Mouse (Mus musculus): ENCODE data around the gene Rnase9. TPM values are rescaled to one million over a fixed set of nuclear protein-coding genes. Genes with fewer than 3 reads are reported as not detected.

Rnase9 gene
- polyA plus RNA-seq, 1 experiment from 2014 or later = 0.14 TPM

DNA sequence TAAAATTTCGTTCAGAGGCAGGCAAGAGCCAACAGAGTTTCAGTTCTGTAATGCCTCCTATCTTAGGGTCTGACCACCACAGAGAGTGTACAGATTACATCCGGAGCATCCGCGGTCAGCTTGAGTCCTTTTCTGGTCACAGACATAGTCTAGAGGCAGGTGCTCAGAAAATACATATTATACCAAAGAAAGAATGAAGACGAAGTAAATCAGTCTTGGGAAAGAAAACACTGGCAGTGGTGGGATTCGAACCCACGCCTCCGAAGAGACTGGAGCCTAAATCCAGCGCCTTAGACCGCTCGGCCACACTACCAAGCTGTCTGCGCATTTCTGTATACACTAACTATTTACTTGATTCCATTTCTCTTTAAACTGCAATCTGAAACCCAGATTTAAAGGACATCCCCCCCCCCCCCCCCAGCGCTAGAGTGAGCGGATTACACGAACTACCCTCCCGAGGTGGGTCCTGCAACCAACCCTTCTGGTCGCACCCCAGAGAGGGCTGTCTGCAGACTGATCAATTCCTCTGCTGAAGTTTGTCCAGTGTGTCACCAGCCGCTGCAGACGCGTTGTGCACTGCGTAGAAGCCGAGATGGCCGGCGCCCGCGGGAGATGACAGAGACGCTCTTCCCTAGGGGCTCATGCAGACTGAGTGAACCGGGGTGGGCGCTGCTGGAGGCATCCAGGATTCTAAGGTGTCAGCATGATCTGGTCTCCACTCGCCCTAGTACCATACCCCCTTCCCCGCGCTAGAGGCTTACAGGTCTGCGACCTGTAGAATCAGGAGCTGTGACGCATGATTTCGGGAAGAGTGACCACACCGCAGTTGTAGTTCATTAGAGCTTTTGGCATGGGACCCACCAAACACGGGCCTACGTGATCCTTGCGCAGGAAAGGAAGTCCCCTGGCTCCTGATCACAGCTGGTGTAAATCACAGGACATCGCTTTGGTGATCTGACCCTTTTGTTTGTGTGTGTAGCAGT, 41.2 kb upstream of the Rnase9 start:
- no peaks in the 10 kb centered on the region for H3K9me3 ChIP-seq (ENCODE audit: low read length)
- H3K4me3 ChIP-seq (ENCODE audit: low read length) = peak overlapping the region; percentile 67
- peak overlapping the region; percentile 67 for H3K9ac ChIP-seq (replicated peaks; ENCODE audit: low read length)
- peak overlapping the region; percentile 83 for H3K4me2 ChIP-seq (replicated peaks; ENCODE audit: low read depth, low read length)
- no peaks in the 10 kb centered on the region for H3K36me3 ChIP-seq (ENCODE audit: insufficient read depth, low read length)
- peak; percentile 86 for ATAC-seq (ENCODE audit: low FRiP score, low TSS enrichment)
- peaks cover 11% of the 10 kb centered on the region for H3K27me3 ChIP-seq (ENCODE audit: insufficient read depth, low read length)
- H3K4me1 ChIP-seq (ENCODE audit: insufficient read depth, low read length) = peaks cover 7% of the 10 kb centered on the region; the same call in 1 of the 2 replicates
- WGBS = 3% methylated on average over 40 of the region's 40 CpGs
- no peak overlapping the region for H3K27ac ChIP-seq (ENCODE audit: low read length)

DNA sequence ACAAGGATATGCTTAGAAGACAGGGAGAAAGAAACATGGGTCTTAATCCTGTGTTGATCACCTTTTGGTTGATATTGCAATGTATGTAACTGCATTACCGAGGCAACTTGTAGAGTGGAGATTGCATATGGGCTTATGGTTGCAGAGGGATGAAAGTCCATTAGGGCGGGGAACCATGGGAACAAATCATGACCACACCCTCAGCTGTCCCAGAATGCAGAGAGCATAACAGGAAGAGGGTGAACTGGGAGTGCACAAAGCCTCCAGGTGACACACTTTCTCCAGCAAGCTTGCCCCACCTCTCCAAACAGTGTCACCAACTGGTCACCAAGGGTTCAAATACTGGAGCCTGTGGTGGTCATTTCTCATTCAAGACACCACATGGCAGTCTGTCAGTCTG, 39.4 kb upstream of the Rnase9 start:
- Histone ChIP-seq H3K4me2 (replicated peaks; ENCODE audit: low read depth, low read length) (no peak overlapping the region), H3K36me3 (ENCODE audit: insufficient read depth, low read length) (no peaks in the 10 kb centered on the region), H3K4me1 (ENCODE audit: insufficient read depth, low read length) (peaks cover 7% of the 10 kb centered on the region; the same call in 1 of the 2 replicates), H3K9ac (replicated peaks; ENCODE audit: low read length) (no peak overlapping the region), H3K27me3 (ENCODE audit: insufficient read depth, low read length) (peaks cover 11% of the 10 kb centered on the region), H3K4me3 (ENCODE audit: low read length) (no peak overlapping the region), H3K9me3 (ENCODE audit: low read length) (no peaks in the 10 kb centered on the region), H3K27ac (ENCODE audit: low read length) (no peak overlapping the region)
- 93% methylated on average over 2 of the region's 2 CpGs for WGBS
- ATAC-seq (ENCODE audit: low FRiP score, low TSS enrichment) = no peak

DNA sequence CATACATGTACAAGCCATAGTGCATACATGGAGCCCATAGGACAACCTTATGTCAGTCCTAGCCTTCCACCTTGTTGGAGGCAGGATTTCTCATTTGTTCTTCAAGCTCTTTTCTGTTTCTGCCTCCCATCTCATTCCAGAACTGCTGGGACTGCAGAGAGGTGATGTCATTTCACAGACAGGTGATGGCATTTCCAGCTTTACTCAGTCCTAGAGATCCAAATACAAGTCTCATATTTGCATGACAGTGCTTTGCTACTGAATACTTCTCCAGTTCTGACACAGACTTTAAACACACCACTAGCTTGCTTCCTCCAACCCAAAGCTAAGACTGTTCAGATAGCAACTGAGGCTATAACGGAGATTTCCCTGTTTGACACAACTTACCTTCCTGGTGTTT, 37.5 kb upstream of the Rnase9 start:
- H3K4me2 ChIP-seq (replicated peaks; ENCODE audit: low read depth, low read length) = no peak overlapping the region
- 85% methylated on average over 1 of the region's 1 CpGs for WGBS

GRCm38 (mm10) chr14:51074335-51074734, 32.7 kb upstream of the Rnase9 start, which contains the start of gene Olfr750:
Gene Olfr750, minus strand, starts transcription at chr14:51074435.
- H3K4me1 ChIP-seq (ENCODE audit: insufficient read depth, low read length) = no peaks in the 10 kb centered on the region
- H3K4me3 ChIP-seq (ENCODE audit: low read length) = no peak within 1 kb of the TSS
- no peak within 1 kb of the TSS for H3K4me2 ChIP-seq (replicated peaks; ENCODE audit: low read depth, low read length)
- H3K27ac ChIP-seq (ENCODE audit: low read length) = no peak within 1 kb of the TSS
- no peak for ATAC-seq (ENCODE audit: low FRiP score, low TSS enrichment)
- H3K9me3 ChIP-seq (ENCODE audit: low read length) = no peaks in the 10 kb centered on the region
- peaks cover 3% of the 10 kb centered on the region; the same call in 1 of the 2 replicates for H3K27me3 ChIP-seq (ENCODE audit: insufficient read depth, low read length)
- no peak within 1 kb of the TSS for H3K9ac ChIP-seq (replicated peaks; ENCODE audit: low read length)
- no peaks in the 10 kb centered on the region for H3K36me3 ChIP-seq (ENCODE audit: insufficient read depth, low read length)
- 81% methylated on average over 3 of the region's 3 CpGs for WGBS

More for the DNA sequence above, 37.5 kb upstream of the Rnase9 start:
- Histone ChIP-seq H3K9me3 (ENCODE audit: low read length) (no peaks in the 10 kb centered on the region), H3K9ac (replicated peaks; ENCODE audit: low read length) (no peak overlapping the region), H3K4me3 (ENCODE audit: low read length) (no peak overlapping the region), H3K27ac (ENCODE audit: low read length) (no peak overlapping the region), H3K36me3 (ENCODE audit: insufficient read depth, low read length) (no peaks in the 10 kb centered on the region), H3K4me1 (ENCODE audit: insufficient read depth, low read length) (peaks cover 7% of the 10 kb centered on the region; the same call in 1 of the 2 replicates), H3K27me3 (ENCODE audit: insufficient read depth, low read length) (peaks cover 12% of the 10 kb centered on the region)
- no peak for ATAC-seq (ENCODE audit: low FRiP score, low TSS enrichment)

DNA sequence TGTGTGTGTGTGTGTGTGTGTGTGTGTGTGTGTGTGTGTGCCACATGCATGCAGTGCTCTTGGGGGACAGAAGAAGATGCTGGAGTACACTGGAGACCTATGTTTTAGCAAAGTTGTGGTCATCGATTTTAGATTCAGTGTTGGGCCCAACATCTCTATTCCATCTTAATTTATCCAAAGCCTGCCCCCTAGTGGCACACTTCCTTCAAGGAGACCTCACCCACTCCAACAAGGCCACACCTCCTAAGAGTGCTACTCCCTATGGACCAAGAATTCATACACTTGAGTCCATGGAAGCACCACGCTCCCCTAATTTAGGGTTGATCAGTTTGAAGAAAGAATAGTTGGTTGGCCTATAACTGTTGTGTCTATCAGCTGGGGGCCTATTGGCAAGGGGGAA, 27.9 kb upstream of the Rnase9 start:
- Histone ChIP-seq H3K27me3 (ENCODE audit: insufficient read depth, low read length) (no peaks in the 10 kb centered on the region), H3K27ac (ENCODE audit: low read length) (no peak overlapping the region), H3K4me3 (ENCODE audit: low read length) (no peak overlapping the region), H3K36me3 (ENCODE audit: insufficient read depth, low read length) (no peaks in the 10 kb centered on the region), H3K4me1 (ENCODE audit: insufficient read depth, low read length) (no peaks in the 10 kb centered on the region), H3K9me3 (ENCODE audit: low read length) (no peaks in the 10 kb centered on the region), H3K9ac (replicated peaks; ENCODE audit: low read length) (no peak overlapping the region), H3K4me2 (replicated peaks; ENCODE audit: low read depth, low read length) (no peak overlapping the region)
- 93% methylated on average over 2 of the region's 2 CpGs for WGBS
- no peak for ATAC-seq (ENCODE audit: low FRiP score, low TSS enrichment)

DNA sequence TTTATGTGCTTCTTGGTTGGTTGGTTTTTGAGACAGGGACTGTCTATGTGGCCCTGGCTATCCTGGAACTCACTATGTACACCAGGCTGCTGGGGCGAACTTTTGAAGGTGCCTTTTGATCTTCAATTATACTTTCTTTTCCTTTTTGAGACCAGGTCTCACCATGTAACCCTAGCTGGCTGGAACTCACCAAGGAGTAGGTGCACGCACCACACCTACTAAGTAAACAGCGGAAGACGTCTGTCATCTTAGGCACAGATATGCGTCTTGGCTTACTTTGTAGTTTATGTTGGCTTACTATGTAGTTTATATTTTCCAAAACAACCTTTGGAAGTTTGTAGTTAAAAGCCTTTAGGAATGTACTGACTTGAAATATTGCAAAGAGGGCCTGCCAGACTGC, 27.3 kb upstream of the Rnase9 start:
- H3K27me3 ChIP-seq (ENCODE audit: insufficient read depth, low read length) = no peaks in the 10 kb centered on the region
- H3K9ac ChIP-seq (replicated peaks; ENCODE audit: low read length) = no peak overlapping the region
- no peaks in the 10 kb centered on the region for H3K36me3 ChIP-seq (ENCODE audit: insufficient read depth, low read length)
- no peaks in the 10 kb centered on the region for H3K4me1 ChIP-seq (ENCODE audit: insufficient read depth, low read length)
- 52% methylated on average over 5 of the region's 5 CpGs for WGBS
- H3K9me3 ChIP-seq (ENCODE audit: low read length) = no peaks in the 10 kb centered on the region
- H3K4me3 ChIP-seq (ENCODE audit: low read length) = no peak overlapping the region
- no peak for ATAC-seq (ENCODE audit: low FRiP score, low TSS enrichment)
- no peak overlapping the region for H3K27ac ChIP-seq (ENCODE audit: low read length)
- no peak overlapping the region for H3K4me2 ChIP-seq (replicated peaks; ENCODE audit: low read depth, low read length)

DNA sequence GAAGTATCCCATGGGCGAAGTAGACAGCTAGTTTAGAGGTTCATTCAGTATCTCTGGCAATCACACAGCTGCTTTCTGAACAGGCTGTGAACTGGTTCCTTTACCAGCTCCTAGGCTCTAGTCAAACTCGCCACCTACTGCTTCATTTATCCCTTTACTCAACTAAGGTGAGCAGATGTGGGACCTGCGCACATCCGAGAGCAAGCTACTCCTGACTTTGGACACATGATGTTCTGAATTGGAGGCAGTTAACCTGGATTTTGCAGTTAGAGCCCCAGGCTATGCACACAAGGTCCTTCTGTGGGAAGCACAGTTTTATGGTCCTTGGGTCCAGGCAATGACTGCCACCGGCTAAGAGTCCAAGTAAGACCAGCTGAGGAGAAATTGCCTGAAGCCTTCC, 19.1 kb upstream of the Rnase9 start:
- H3K27ac ChIP-seq (ENCODE audit: low read length) = no peak overlapping the region
- WGBS = 91% methylated on average over 5 of the region's 5 CpGs
- H3K27me3 ChIP-seq (ENCODE audit: insufficient read depth, low read length) = no peaks in the 10 kb centered on the region
- H3K4me2 ChIP-seq (replicated peaks; ENCODE audit: low read depth, low read length) = no peak overlapping the region
- H3K4me1 ChIP-seq (ENCODE audit: insufficient read depth, low read length) = peaks cover 14% of the 10 kb centered on the region
- no peak overlapping the region for H3K4me3 ChIP-seq (ENCODE audit: low read length)
- H3K9ac ChIP-seq (replicated peaks; ENCODE audit: low read length) = no peak overlapping the region
- H3K9me3 ChIP-seq (ENCODE audit: low read length) = no peaks in the 10 kb centered on the region
- H3K36me3 ChIP-seq (ENCODE audit: insufficient read depth, low read length) = no peaks in the 10 kb centered on the region
- no peak for ATAC-seq (ENCODE audit: low FRiP score, low TSS enrichment)

GRCm38 (mm10) chr14:51057401-51057831, 15.7 kb upstream of the Rnase9 start, which contains the start of gene Rnase12:
Gene Rnase12, minus strand, starts transcription at chr14:51057661.
- peaks cover 15% of the 10 kb centered on the region for H3K4me1 ChIP-seq (ENCODE audit: insufficient read depth, low read length)
- H3K36me3 ChIP-seq (ENCODE audit: insufficient read depth, low read length) = no peaks in the 10 kb centered on the region
- H3K4me3 ChIP-seq (ENCODE audit: low read length) = 0 out of 2 replicates have a peak within 1 kb of the TSS, but pooled peaks have one; percentile 1
- no peak within 1 kb of the TSS; the same call in 1 of the 2 replicates for H3K9ac ChIP-seq (replicated peaks; ENCODE audit: low read length)
- peak within 1 kb of the TSS; percentile 38 for H3K4me2 ChIP-seq (replicated peaks; ENCODE audit: low read depth, low read length)
- 24% methylated on average over 9 of the region's 9 CpGs for WGBS
- no peaks in the 10 kb centered on the region for H3K9me3 ChIP-seq (ENCODE audit: low read length)
- ATAC-seq (ENCODE audit: low FRiP score, low TSS enrichment) = peak; percentile 62; the same call in 1 of the 2 replicates
- no peaks in the 10 kb centered on the region for H3K27me3 ChIP-seq (ENCODE audit: insufficient read depth, low read length)
- H3K27ac ChIP-seq (ENCODE audit: low read length) = peak within 1 kb of the TSS; percentile 47; the same call in 1 of the 2 replicates

DNA sequence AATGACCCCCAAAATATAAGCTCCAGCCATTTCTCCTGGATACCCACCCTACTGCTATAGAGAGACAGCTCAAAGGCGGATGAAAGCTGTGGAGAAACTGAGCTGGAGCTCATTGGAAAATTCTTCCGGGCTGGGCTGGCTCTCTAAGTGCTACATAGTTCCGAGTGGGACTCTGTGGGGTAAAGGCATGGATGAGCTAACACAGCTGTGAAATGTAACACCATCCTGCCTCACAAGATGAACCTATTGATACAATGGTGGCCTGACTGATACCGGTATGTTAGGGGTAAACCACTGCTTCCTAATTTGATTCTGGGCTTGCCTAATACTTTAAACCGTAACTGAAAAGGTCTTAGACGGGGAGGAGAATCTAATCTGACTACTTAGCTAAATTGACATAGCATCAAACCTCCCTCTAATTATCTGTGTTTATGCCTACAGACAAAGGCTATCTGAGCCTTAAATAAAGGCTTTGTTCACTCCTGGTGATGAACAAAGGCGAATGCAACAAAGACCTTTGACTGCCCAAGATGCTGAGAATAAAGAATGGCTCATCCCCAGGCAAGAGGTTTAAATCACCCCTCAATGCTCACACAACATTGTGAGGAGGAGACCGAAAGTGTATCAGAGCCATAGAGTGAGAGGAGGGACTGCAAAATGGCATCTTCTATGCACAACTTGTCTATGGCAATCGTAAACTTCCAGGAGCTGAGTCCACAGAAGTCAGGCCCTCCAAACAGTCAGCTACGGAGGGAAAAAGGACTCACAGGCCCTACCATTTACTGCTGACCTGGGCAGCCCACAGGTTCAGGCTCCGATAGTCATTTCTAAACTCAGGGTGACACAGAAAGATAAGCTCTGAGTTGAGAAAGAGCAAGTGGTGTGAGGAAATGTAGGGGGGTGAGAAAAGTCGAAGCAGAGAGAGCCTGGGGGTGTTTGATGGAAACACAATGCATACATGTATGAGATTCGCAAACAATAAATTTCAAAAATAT, 12.9 kb upstream of the Rnase9 start:
- Histone ChIP-seq H3K4me2 (replicated peaks; ENCODE audit: low read depth, low read length) (0 out of 2 replicates have a peak overlapping the region, but pooled peaks have one; percentile 9), H3K27me3 (ENCODE audit: insufficient read depth, low read length) (no peaks in the 10 kb centered on the region), H3K9ac (replicated peaks; ENCODE audit: low read length) (no peak overlapping the region), H3K27ac (ENCODE audit: low read length) (peak overlapping the region; percentile 44; the same call in 1 of the 2 replicates), H3K4me3 (ENCODE audit: low read length) (no peak overlapping the region), H3K4me1 (ENCODE audit: insufficient read depth, low read length) (peaks cover 14% of the 10 kb centered on the region), H3K36me3 (ENCODE audit: insufficient read depth, low read length) (no peaks in the 10 kb centered on the region), H3K9me3 (ENCODE audit: low read length) (no peaks in the 10 kb centered on the region)
- no peak for ATAC-seq (ENCODE audit: low FRiP score, low TSS enrichment)
- WGBS = 60% methylated on average over 13 of the region's 13 CpGs
